Mouse (Mus musculus) heart, adult 8-10 months (tissue): ENCODE measurements around the gene Tm4sf1. TPM values are rescaled to one million over a fixed set of nuclear protein-coding genes. Genes with fewer than 3 reads are reported as not detected.

ENCODE experiments used
- DNase-seq: peaks from one replicate; pipeline ENCODE4 v3.0.0; 2022; ENCODE audit warnings: low spot score
- total RNA-seq, 4 experiments: library from RNA; stranded (reverse); gene quantifications; 2 replicates each; pipeline ENCODE4 v1.2.4; 2022

Tm4sf1 gene
- total RNA-seq, 4 experiments from 2014 or later = 68.2 to 83.8 (median 76.8) TPM

- peak; percentile 62 for DNase-seq
These were observed 13.7 kb downstream of the Tm4sf1 start for GRCm38 (mm10) chr3:57287854-57288720.

DNA sequence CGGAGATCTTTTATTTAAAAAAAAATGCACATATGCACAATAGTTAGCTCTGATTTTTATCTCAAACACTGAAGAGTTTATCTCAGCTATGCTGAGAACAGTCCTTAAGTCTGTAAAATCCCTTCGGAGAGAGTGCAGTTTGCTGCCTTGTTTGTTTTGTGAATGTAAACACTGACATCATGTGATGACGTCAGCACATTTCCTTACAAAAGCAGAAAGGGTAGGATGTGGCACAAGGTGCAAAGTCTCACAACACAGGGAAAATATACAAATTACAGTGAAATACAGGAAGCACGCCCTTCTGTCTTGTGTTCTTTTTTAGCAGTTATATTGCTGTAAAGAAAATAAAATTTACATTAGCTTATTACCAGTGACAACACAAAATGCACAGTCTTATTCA lies 14.3 kb downstream of the Tm4sf1 start:
- no peak for DNase-seq

GRCm38 (mm10) chr3:57278225-57278624 lies 23.6 kb downstream of the Tm4sf1 start:
- DNase-seq = no peak

DNA sequence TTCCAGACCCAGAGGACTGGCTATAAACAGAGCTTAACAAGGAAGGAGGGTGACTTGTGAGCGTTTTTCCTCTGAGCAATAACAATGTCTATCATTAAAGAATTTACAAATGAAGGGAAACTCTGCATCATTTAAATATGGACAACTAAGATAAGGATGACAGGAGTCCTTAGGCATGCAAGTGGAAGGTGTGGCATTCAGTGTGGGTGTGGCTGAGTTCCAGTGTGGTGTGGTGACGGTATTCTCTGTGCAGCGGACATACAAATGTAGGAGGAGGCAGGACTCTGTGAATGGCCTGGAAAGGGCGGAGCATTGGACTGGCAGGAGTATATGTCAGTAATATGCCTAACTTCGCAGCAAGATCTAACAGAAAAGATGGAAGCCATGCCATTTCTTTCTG lies 24.3 kb downstream of the Tm4sf1 start:
- DNase-seq = peak; percentile 28

DNA sequence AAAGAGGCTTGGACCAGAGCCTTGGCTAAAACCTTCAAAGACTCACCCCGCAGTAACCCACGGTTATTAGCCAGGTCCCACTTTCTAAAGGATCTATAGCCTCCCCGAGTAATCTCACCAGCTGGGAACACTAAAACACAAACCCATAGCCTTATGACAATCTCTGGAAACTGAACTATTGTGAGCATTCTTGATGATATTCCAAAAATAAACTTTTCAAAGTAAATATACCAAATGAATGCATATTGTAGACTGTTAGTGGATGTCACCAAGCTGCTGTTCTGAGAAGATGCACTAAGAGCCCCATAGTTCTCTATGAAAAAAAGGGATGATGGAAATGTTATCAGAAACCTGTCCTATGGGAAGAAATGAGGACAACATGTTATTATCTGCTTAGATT lies 25.0 kb downstream of the Tm4sf1 start:
- DNase-seq = no peak

DNA sequence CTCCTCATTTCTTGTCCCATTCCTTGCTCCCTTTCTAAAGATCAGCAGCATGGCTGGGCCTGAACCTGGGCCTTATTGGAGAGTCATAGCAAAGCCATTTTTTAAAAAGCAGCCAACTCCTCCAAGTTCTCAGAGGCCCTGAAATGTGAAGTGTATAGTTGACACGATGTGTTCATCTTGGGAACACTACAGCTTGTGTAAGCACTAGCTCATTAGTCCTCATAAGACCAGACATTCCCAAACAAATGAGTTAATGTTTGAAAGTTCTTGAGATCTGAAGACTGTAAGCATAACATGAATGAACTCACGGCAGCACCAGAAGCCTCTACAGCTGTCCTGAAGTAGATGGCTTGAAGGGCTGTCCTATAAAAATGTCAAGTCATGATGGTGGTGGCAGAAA lies 32.8 kb downstream of the Tm4sf1 start:
- no peak for DNase-seq

DNA sequence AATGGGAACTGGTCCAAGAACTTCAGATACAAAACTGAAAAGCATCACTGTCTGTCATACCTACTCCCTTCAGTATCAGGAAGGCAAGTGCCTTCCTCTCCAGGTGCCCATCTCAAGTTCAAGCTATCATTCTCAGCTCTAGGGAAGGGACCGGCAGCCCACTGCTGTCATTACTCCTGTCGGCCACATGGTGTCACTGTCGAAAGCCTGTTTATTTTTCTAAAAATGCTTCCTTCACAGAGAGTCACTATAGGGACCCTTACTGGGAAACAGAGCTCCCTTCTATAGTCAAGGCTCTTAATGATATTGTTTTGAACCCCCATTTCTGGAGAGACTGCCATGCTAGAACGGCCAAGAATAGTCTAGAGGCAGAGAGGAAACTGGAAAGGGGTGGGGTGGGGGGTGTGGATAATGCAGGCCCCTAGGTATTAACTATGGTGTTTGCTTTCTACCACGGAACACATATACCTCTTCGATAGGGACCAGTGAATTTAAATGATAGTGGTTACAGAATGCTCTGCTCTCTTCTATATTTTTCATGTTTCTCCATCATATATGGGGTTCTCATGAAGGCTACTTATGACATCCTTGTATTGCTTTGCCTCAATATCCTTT lies 34.1 kb downstream of the Tm4sf1 start:
- peak; percentile 56 for DNase-seq

DNA sequence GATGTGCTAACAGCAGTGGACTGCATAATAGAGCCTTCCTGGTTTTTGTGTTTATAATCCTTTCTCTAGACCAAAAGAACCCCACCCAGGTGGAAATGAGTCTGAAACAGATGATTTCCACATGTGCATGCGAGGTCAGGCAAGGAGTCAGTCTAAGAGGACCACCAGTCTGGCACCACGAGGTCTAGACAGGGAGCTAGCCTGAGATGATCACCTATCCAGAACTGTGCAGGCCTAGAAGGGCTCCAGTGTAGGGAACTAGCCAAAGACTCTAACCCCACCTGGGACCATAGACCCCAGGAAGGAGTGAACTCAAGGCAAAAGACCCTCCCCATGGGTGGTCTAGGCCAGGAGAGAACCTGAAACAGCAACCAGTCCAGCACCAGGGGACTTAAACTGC lies 48.7 kb downstream of the Tm4sf1 start:
- DNase-seq = no peak

GRCm38 (mm10) chr3:57252551-57252950 lies 49.2 kb downstream of the Tm4sf1 start:
- DNase-seq = peak; percentile 73

DNA sequence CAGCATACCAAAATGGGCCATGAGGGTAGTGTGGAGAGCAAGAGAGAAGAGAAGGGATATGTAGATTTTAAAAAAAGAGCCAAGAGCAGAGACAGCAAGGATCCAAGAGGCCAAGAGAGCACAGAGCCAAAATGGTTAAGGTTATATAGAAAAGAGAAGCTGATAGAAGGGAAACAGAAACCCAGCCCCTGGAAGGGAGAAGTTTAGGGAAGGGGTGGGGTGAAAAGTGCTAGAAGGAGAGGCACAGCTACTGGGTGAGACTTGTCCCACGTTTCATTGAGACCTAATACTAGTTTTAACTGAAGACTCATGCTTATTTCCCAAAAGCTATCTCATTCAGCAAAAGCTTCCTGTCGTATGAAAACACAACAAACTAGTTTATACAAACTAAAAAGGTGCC lies 56.5 kb downstream of the Tm4sf1 start:
- DNase-seq = no peak

Other genes starting within 250 kb of the Tm4sf1 start
- gene Tm4sf4, start 123.3 kb upstream of the Tm4sf1 start, total RNA-seq = not detected